Mouse (Mus musculus): ENCODE data around the gene Ppef1. TPM values are rescaled to one million over a fixed set of nuclear protein-coding genes. Genes with fewer than 3 reads are reported as not detected.

Gene Ppef1
- polyA plus RNA-seq (2014; fragmentation: Illumina TruSeq; extraction: RNeasy Lipid Tissue Mini Kit (QIAGEN cat#74804); ENCODE audit: low read depth, low replicate concordance), result 114 TPM

DNA sequence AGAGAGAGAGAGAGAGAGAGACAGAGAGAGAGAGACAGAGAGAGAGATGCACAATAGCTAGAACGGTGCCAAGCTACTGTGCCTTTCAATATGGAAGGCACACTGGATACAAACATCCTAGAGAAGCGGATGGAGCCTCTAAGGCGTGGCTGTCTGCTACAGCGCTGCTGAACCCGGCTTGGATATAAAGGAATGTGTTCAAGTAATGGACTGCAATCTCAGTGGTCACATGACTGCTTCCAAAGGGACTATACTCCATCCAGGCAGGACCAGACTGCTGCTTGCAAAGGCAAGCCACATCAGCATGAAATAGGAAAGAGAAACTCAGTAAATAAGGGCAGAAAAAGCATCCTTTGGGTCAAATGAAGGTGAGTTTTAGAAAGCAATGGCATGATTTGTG, at the start of gene Ppef1:
TSS of gene Ppef1 (minus strand) at position 116 of the 400 bp plus-strand sequence.

DNA sequence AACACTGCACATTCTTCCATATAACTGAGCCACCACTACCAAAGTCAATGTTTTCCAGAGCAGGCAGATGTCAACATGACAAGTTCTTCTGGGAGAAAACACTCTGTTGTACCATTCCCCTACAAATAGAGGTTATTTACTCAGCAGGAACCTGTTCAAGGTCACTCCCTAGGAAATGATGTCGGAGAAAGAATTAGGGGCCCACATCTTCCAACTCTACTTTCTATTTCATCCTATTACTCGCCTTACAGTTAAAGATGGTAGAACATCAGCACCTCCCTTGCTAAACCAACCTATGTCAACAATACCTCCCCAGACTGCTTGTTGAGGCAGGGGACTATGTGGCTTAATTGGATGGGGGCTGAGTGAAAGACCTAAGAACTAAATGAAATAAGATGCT, 32.1 kb upstream of the Ppef1 start, which contains the start of gene Rs1:
TSS of gene Rs1 (plus strand) at position 301 of the 400 bp plus-strand sequence.

Other genes starting within 250 kb of the Ppef1 start
- gene Phka2, start 233.6 kb downstream of the Ppef1 start, polyA plus RNA-seq (2014; fragmentation: Illumina TruSeq; extraction: RNeasy Lipid Tissue Mini Kit (QIAGEN cat#74804); ENCODE audit: low read depth, low replicate concordance), result 12.0 TPM
- gene Rs1, start 32.2 kb upstream of the Ppef1 start, polyA plus RNA-seq (2014; fragmentation: Illumina TruSeq; extraction: RNeasy Lipid Tissue Mini Kit (QIAGEN cat#74804); ENCODE audit: low read depth, low replicate concordance), result not detected
- 17.9 TPM for gene Gja6, start 171.3 kb upstream of the Ppef1 start, polyA plus RNA-seq (2014; fragmentation: Illumina TruSeq; extraction: RNeasy Lipid Tissue Mini Kit (QIAGEN cat#74804); ENCODE audit: low read depth, low replicate concordance)

Measured in testis, adult 10 weeks (tissue).